Mouse (Mus musculus): ENCODE measurements at regions not wholly inside any gene's neighbourhood (a gene's known extent, or its start where the extent isn't known, plus 50 kb on each side); places are given as distances from the start of the nearest gene placed in this dataset.

- DNase-seq (ENCODE audit: low spot score in 2 of 2): no peak
These were observed 274.3 kb upstream of the BC052040 start for GRCm38 (mm10) chr2:115307248-115307647.

DNA sequence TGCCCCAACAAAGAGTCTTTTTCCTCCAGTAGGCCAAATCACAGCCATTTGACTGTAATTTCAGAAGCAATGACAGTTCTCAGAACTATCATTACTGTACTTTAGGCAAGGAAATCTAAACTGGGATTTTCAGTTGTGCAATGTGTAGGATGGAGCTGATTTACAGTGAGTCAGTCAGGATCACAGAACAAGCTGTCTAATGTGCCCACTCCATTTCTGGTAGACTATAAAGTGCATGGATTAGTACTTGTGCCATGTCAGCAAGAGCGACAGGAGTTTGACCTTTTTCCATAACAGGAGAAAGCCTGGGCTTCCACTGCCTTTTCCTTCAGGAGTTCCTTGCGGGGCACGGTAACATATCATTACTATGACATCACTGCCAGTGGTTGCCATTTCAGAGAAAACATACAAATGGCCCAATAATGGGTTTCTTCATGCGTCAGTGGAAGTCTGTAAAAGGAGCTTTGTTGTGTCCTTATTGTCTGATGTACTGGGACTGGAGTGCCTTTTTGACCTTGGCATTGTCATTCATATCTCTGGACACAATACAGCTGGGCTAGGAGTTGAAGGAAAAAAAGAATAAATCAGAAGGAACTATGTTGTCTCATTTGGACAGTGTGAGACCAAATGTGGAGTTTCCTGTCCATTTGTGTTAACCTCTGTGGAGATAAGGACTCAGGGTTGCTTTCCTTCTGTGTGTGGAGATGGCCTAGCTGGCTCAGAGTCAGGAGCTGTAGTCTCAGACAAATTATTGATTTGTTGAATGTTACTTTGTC, 271.5 kb upstream of the BC052040 start:
- DNase-seq (ENCODE audit: low spot score in 2 of 2): no peak

DNA sequence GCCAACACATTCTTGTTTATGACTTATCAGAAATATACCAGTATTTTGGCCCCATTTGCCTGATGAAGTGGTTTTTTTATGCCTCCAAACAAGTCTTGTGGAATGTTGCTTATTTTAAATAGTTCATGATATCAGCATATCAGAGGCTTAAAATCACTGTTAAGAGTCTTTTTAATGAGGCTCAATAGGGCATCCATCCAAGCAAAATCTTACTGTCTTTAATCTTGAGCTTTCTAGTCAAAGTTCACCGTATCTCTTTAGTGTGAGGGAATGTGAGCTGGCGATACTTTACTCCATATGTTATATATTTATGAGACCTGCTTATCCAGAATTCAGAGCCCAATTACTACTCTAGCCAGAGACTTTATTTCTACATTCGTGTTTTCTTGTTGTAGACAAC, 263.0 kb upstream of the BC052040 start:
- DNase-seq (ENCODE audit: low spot score in 2 of 2): no peak

- DNase-seq (ENCODE audit: low spot score in 2 of 2): no peak
These were observed 258.9 kb upstream of the BC052040 start for GRCm38 (mm10) chr2:115322582-115322981.

DNA sequence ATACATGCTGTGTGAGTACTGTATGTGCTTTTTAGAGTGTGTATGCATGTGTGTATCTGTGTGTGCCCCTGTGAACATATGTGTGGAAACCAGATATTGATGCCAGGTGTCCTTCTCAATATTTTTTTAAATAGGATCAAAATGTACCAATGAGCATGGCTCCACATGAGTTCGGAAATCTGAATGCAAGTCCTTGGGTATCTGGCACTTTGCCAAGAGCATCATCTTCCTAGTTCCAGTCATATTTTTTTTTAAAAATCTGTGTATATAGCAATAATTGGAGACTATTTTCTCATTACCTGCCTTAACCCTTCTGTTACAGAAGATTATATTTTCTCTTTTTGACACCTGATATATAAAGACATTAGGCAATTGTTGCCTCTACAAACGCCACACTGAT, 255.0 kb upstream of the BC052040 start:
- no peak for DNase-seq (ENCODE audit: low spot score in 2 of 2)

DNA sequence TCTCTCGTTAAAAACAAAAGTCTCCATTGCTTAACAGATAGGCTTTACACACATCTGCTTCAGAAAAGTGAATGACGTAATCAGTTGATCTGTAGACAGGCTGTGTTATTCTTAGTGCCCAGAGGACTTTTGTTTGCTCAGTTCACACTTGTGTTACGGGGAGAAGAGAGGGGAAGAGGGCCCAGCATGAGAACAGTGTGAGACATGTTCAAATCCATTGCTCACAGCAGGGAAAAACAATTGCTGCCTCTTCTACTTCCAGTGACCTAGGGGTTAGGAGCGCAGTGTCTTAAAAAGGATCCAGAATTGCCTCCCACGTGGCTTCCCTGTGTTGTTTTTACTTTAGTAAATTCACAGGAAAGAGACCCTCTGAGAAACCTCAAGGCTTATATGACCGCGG, 243.3 kb upstream of the BC052040 start:
- no peak for DNase-seq (ENCODE audit: low spot score in 2 of 2)

- no peak for DNase-seq (ENCODE audit: low spot score in 2 of 2)
These were observed 242.5 kb upstream of the BC052040 start for GRCm38 (mm10) chr2:115339034-115339433.

GRCm38 (mm10) chr2:115342360-115342759, 239.2 kb upstream of the BC052040 start:
- no peak for DNase-seq (ENCODE audit: low spot score in 2 of 2)

DNA sequence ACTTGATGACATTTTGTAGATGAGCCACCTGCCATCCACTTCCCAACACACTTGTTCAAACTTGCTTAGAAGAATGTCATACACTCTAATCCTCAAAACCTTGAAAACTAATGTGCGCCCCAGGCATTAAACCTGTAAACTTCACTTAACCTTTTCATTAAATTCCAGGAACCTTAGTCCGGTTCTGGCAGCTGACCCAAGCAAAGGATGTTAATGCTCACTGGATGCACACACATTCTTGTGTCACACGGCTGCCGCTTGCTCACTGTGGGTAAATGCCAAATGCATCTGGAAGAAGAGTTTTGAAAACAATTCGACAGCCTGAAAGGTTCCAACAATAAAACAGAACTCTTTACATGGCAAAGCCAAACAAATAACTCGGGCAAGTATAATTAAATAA, 235.0 kb upstream of the BC052040 start:
- DNase-seq (ENCODE audit: low spot score in 2 of 2): no peak

GRCm38 (mm10) chr2:115348263-115348662, 233.3 kb upstream of the BC052040 start:
- DNase-seq (ENCODE audit: low spot score in 2 of 2): peak in 1 of 2 experiments; percentile 45

DNA sequence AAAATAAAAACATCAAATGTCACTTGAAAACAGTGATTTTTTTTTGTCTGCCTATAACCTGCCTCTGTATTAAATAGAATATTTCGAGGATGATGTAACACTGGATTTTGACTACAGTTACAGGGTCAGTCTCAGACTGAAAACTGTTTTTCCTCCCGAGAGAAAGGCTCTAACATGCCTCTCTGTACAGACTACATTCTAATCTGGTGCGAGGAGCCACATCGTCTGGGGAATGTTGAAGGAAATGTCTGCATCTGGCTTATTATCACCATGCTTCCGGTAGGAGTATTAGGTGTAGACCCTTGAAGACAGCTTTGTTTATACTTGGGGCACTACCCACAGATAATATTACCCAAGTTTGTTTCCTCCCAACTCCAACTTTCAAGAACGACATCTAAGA, 210.4 kb upstream of the BC052040 start:
- no peak for DNase-seq (ENCODE audit: low spot score in 2 of 2)

DNA sequence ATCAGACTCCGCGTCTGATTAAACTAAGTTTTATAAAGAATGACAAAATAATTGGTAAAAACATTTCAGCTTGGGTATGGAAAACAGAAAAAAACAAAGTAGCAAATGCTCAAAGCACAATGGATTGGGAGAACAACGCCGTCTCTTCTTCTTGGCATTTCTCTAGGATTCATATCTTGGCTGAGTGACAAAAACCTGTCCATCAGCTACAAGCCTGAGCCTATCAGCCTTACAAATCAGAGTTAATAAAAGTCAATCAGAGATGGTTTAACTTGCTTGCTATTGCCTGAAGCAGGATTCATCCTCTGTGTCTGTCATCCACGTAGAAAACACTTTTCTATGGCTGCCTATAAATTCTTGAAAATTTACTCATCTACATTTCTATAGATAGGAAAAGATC, 206.2 kb upstream of the BC052040 start:
- DNase-seq (ENCODE audit: low spot score in 2 of 2): no peak

DNA sequence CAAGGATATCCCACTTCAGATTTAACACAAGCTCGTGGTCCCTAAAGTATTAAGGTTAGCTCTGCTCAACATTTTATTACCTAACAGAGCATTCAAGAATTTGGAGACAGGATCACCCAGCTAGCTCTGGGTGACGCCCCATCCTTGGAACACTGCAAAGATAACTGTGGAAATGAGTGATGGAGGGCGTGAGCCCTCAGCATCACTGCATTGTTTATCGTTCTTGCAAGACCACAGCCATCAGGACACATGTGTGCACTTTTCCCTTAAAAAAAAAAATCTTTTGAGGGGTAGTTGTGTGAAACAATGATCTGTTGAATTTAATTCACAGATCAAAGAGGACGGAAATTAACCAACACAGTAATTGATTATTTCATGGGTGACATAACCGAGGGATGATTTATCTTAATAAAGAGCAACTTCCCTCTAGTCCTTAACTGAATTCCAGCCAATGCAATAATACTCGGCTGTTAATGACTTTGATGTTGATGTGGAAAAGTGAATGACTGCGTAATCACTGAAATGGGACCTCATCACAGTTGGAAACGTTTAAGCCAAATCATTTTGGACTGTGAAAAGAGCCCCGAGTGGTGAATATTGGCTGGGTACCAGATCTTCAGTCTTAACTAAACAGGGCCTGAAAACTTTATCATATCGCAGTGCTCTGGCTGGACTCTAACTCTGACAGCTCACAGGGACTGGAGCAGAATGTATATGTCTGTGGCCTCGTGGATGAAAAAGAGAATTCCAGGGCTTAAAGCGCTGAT, 196.9 kb upstream of the BC052040 start:
- DNase-seq (ENCODE audit: low spot score in 2 of 2): no peak

DNA sequence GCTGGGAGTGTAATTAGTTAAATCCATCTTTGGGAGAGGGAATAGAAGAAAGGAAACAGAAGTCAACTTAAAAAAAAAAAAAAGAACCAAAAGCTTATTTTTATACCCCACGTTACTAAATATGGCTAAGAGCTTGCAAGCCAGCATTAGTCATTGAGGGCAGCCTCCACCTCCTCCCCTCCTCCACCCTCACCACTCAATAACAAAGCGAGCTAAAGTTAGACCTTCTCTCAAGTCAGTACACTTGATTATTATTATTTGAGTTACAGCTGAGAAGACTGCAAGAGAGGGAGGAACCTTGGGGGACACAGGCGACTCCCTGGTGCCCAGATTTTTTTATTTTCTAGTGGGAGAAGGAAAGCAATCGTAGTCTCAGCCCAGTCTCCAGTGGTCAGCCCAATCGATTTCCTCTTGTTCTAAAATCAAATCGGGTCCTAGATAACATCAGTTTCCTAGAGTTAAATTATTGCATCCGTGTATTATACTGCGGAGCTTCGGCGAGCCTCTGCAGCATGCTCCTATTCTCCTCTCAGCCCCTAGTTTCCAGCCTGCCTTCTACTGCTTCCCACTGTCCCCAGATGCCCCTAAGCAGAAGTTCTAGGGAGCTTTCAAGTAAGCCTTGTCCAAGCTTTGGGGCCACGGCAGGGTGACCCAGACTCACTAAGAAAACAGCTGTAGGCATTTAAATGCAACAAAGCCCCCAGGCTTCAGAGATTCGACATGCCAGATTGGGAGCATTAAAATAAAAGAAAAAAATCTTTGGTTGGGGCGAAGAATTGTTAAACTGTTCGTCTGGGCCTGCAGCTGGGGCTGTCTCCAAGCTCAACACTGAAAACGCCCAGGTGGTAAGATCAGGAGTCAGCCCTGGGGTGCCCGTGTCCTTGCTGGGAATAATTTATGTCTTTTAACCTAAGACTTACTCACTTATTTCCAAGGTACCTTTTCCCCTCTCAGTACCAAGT, 196.0 kb upstream of the BC052040 start:
- DNase-seq (ENCODE audit: low spot score in 2 of 2): no peak

GRCm38 (mm10) chr2:115391575-115391974, 189.9 kb upstream of the BC052040 start:
- DNase-seq (ENCODE audit: low spot score in 2 of 2): no peak

DNA sequence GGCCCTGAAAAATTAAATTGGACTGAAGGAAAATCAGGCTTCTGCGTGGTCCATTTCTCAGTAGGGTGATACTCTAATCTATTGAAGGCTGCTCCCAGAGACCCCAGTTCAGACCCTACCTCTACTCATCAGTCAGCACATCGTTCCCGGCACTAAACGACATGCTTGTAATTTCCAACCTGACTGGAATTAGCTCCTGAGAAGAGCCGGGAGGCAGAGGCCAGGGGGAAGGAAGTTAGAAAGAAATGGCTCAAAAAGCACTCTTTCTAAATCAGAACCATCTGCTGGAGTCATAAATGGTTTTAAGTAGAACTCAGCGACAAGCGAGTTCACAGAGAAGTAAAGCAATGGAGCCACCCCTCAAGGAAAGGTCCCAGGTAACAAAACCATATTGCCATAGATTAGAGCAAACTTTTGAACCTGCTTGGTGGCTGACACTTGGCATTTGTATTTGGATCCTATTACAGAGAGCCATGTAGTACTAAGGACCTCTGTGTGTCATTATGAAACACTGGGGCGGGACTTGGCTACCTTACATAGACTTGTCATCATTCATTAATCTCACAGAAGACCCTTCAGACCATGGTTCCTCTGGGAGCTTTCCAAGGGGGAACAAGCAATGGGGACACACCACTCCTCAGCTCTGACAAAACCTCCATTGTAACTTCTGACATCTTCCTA, 189.3 kb upstream of the BC052040 start:
- no peak for DNase-seq (ENCODE audit: low spot score in 2 of 2)

DNA sequence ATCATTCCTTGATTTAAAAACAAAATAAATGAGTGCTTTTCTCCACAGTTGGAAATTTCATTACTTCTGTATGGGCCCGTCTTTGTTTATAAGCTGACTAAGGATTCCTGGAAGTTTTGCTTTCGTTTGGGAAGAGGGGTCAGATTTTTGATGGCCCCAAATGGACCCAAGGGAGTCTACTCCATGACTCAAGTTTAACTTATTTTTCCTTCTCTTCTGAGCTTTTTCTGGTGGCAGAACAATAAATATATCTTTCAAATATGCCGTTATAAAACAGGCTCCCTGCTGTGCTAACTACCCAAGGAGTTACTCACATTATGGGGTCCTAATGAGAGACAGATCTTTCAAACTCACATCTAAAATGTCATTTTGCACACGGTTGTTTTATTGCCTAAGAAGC, 187.4 kb upstream of the BC052040 start:
- DNase-seq (ENCODE audit: low spot score in 2 of 2): no peak

DNA sequence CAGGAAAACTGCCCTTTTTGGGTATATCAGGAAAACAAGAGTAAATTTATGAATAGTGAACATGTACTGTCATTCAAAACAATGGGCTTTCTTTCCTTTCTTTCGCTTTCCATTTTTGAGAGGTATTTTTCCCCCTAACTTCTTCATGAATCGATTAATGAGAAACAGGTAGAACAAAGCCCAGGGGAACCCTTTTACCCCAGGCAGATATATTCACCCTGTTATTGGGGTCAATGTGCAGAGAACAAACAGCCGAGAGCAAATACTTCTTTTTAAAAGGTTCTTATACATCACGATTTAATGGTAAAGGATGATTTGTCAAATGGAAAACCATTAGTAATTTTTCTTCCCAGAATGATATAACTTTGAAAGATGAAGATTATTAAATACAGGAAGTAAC, 183.0 kb upstream of the BC052040 start:
- no peak for DNase-seq (ENCODE audit: low spot score in 2 of 2)

DNA sequence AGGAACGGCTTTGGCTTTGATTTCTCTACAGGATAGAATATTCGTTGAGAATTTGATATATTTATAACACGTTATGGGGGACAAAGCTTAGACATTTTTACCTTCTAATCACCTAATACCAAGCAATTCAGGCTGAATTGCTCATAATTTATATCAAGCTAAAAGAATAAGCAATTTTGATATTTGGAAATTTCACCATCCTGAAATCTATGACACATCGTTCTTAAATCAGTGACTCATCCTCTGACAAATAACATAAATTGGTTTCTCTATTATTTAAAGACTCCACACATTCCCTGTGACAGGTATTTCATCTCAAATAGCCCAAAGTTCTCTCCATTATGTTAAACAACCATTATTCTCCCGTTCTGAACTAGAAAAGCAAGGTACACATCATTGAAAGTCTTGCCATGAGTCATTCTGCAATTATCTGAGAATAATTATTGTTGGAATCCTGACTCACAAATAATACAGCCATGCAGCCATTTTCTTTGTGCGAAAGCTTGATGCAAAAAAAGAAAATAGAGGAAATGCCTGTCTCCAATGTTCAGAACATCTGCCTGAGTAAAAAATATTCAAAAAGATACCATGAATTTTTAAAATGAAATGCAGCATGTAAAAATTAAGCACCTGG, 182.3 kb upstream of the BC052040 start:
- DNase-seq (ENCODE audit: low spot score in 2 of 2): no peak

- no peak for DNase-seq (ENCODE audit: low spot score in 2 of 2)
These were observed 181.4 kb upstream of the BC052040 start for GRCm38 (mm10) chr2:115399987-115400550.

Data from gastrocnemius, postnatal 4 days (tissue).